Mouse (Mus musculus) frontal cortex, postnatal 14 days (tissue): ENCODE data around the gene Igfbp7.
A peak's percentile ranks its signal among the peaks of the same experiment; 100 is the strongest.

Experiments used
- DNase-seq, 2 experiments: peaks; one replicate each; pipeline ENCODE4 v3.0.0; 2022; ENCODE audit warnings: low spot score in 2 of 2

Gene Igfbp7

GRCm38 (mm10) chr5:77405455-77406057 lies 2.3 kb downstream of the Igfbp7 start:
- no peak for DNase-seq

- no peak for DNase-seq
Measured at GRCm38 (mm10) chr5:77404941-77405340, 2.9 kb downstream of the Igfbp7 start.

GRCm38 (mm10) chr5:77402901-77403300 lies 4.9 kb downstream of the Igfbp7 start:
- DNase-seq, result no peak

- no peak for DNase-seq
Measured at GRCm38 (mm10) chr5:77402137-77402536, 5.7 kb downstream of the Igfbp7 start.

- no peak for DNase-seq
Measured at GRCm38 (mm10) chr5:77400823-77401222, 7.0 kb downstream of the Igfbp7 start.

- no peak for DNase-seq
Measured at GRCm38 (mm10) chr5:77400151-77400550, 7.7 kb downstream of the Igfbp7 start.

- DNase-seq, result no peak
Measured at GRCm38 (mm10) chr5:77399076-77399475, 8.8 kb downstream of the Igfbp7 start.

GRCm38 (mm10) chr5:77398285-77399057 lies 9.4 kb downstream of the Igfbp7 start:
- no peak for DNase-seq

GRCm38 (mm10) chr5:77393990-77394618 lies 13.7 kb downstream of the Igfbp7 start:
- peak in 1 of 2 experiments; percentile 8 for DNase-seq

- DNase-seq, result no peak
Measured at GRCm38 (mm10) chr5:77393094-77393619, 14.7 kb downstream of the Igfbp7 start.

- DNase-seq, result no peak
Measured at GRCm38 (mm10) chr5:77390272-77390671, 17.6 kb downstream of the Igfbp7 start.

GRCm38 (mm10) chr5:77388359-77388758 lies 19.5 kb downstream of the Igfbp7 start:
- DNase-seq, result no peak

- no peak for DNase-seq
Measured at GRCm38 (mm10) chr5:77387414-77387704, 20.5 kb downstream of the Igfbp7 start.

GRCm38 (mm10) chr5:77386596-77387413 lies 21.0 kb downstream of the Igfbp7 start:
- DNase-seq, result no peak

GRCm38 (mm10) chr5:77385900-77386595 lies 21.8 kb downstream of the Igfbp7 start:
- DNase-seq, result no peak

- no peak for DNase-seq
Measured at GRCm38 (mm10) chr5:77385221-77385620, 22.6 kb downstream of the Igfbp7 start.

- no peak for DNase-seq
Measured at GRCm38 (mm10) chr5:77384724-77385123, 23.1 kb downstream of the Igfbp7 start.

GRCm38 (mm10) chr5:77383799-77384554 lies 23.9 kb downstream of the Igfbp7 start:
- no peak for DNase-seq

- DNase-seq, result no peak
Measured at GRCm38 (mm10) chr5:77381686-77382085, 26.2 kb downstream of the Igfbp7 start.

GRCm38 (mm10) chr5:77381283-77381682 lies 26.6 kb downstream of the Igfbp7 start:
- no peak for DNase-seq
